Mouse (Mus musculus): ENCODE results near the gene Fam83d.

Gene Fam83d

GRCm38 (mm10) chr2:158828124-158828523 is 60.2 kb downstream of the Fam83d start:
- no peak for DNase-seq

- no peak for DNase-seq
These were observed 61.9 kb downstream of the Fam83d start for GRCm38 (mm10) chr2:158829746-158830145.

- no peak for DNase-seq
These were observed 65.3 kb downstream of the Fam83d start for GRCm38 (mm10) chr2:158833221-158833620.

- no peak for DNase-seq
These were observed 65.8 kb downstream of the Fam83d start for GRCm38 (mm10) chr2:158833645-158834044.

Measured in kidney, adult 8-10 months (tissue).